Mouse (Mus musculus): ENCODE data around the gene Larp7. TPM values are rescaled to one million over a fixed set of nuclear protein-coding genes. Genes with fewer than 3 reads are reported as not detected.

Gene Larp7
- polyA plus RNA-seq, 1 experiment from 2014 or later: 20.5 TPM

DNA sequence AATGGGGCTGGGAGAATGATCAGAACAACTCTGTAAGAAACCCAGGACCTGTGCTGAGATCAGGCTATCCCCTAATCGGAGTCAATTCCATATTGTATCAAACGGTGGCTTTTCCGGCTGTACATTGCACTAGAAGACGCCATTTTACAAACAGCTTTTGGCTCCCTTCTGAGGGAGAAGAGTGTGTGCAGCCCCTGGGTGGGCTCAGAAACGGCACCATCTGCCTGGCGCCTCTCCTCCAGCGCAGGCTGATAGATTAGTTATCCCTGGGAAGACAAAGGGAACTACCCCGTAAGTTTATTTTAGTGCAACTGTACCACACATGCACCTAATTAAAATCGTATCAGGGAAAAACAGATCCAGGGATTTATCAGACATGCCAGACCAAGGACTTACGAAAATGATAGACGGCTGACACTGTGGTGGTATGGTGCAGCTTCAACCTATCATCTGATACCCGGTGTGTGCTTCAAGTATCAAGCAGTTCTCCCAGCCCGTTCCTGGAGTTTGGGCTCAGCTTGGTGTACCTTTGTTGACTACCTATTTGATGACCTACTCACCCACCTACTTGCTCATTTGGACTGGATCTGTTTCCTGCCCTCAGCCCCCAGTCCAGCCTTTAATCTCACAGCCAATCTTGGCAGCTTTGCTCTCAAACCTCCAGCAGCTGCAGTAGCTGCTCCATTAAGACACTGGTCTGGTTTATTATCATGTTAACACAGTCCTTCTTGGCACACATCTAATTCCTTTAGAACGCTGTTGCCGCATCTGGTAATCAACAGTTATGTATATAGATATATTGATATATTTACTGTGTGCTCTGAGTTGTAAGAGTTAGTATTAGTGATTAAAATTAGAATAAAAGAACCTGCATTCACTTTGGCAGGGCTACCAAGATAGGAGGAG lies 45.0 kb downstream of the Larp7 start:
- ATAC-seq: no peak
- Histone ChIP-seq H3K27me3 (replicated peaks; ENCODE audit: insufficient read depth, low read length) (no peaks in the 10 kb centered on the region), H3K4me1 (ENCODE audit: insufficient read depth, low read depth, low read length) (no peaks in the 10 kb centered on the region), H3K4me3 (ENCODE audit: low read depth, low read length) (no peak overlapping the region), H3K4me2 (replicated peaks; ENCODE audit: low read depth, low read length) (no peak overlapping the region), H3K36me3 (ENCODE audit: insufficient read depth, low read length) (no peaks in the 10 kb centered on the region), H3K9me3 (ENCODE audit: low read length) (no peaks in the 10 kb centered on the region), H3K9ac (replicated peaks; ENCODE audit: low read depth) (no peak overlapping the region), H3K27ac (ENCODE audit: low read length) (no peak overlapping the region)
- WGBS: 56% methylated on average over 15 of the region's 15 CpGs
- no peak for TF ChIP-seq CTCF (IDR thresholded peaks at IDR 0.05)
- no peak for TF ChIP-seq EP300 (IDR thresholded peaks at IDR 0.05)
- DNase-seq (ENCODE audit: low spot score): no peak

GRCm38 (mm10) chr3:127498742-127499400 lies 54.3 kb downstream of the Larp7 start, which contains the start of gene Ank2:
Ank2 (minus strand) TSS chr3:127499350.
- Histone ChIP-seq H3K4me2 (replicated peaks; ENCODE audit: low read depth, low read length) (peak within 1 kb of the TSS; percentile 86), H3K9ac (replicated peaks; ENCODE audit: low read depth) (0 out of 2 replicates have a peak within 1 kb of the TSS, but pooled peaks have one; percentile 19), H3K36me3 (ENCODE audit: insufficient read depth, low read length) (no peaks in the 10 kb centered on the region), H3K27ac (ENCODE audit: low read length) (no peak within 1 kb of the TSS), H3K4me1 (ENCODE audit: insufficient read depth, low read depth, low read length) (peaks cover 5% of the 10 kb centered on the region; the same call in 1 of the 2 replicates), H3K27me3 (replicated peaks; ENCODE audit: insufficient read depth, low read length) (peaks cover 21% of the 10 kb centered on the region), H3K4me3 (ENCODE audit: low read depth, low read length) (peak within 1 kb of the TSS; percentile 47), H3K9me3 (ENCODE audit: low read length) (no peaks in the 10 kb centered on the region)
- TF ChIP-seq CTCF (IDR thresholded peaks at IDR 0.05) (no peak), EP300 (IDR thresholded peaks at IDR 0.05) (no peak)
- ATAC-seq (peak; percentile 85), DNase-seq (ENCODE audit: low spot score) (peak; percentile 65)
- 1% methylated on average over 50 of the region's 62 CpGs for WGBS

DNA sequence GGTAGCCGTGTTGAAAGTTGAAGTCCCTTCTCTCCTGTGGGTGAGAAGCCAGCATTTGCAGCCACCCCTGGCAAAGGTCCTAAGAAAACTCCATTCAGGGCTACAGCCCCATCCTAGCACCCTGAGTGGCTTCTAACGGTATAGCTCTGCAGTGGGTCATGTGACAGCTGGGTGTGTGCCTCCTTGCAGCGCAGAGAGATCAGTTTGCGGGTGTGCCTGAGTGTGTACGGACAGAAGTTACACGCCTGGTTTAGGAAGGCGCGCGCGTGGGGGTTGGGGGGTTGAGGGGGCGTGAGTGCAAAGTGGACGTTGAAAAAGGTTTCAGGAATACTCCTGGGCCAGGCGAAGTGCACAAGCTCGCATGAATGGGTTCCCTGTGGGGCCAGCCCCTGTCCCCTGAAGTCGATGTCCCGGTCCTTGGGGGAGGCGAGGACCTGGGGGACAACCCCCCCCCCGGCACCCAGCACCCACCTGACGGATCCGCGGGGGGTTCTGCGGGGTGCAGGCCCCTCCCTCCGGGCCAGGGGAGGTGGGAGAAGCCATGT lies 54.9 kb downstream of the Larp7 start:
- WGBS: 1% methylated on average over 19 of the region's 23 CpGs
- Histone ChIP-seq H3K9me3 (ENCODE audit: low read length) (no peaks in the 10 kb centered on the region), H3K4me2 (replicated peaks; ENCODE audit: low read depth, low read length) (peak overlapping the region; percentile 86), H3K27ac (ENCODE audit: low read length) (no peak overlapping the region), H3K9ac (replicated peaks; ENCODE audit: low read depth) (0 out of 2 replicates have a peak overlapping the region, but pooled peaks have one; percentile 19), H3K4me3 (ENCODE audit: low read depth, low read length) (peak overlapping the region; percentile 47), H3K27me3 (replicated peaks; ENCODE audit: insufficient read depth, low read length) (peaks cover 21% of the 10 kb centered on the region), H3K36me3 (ENCODE audit: insufficient read depth, low read length) (no peaks in the 10 kb centered on the region), H3K4me1 (ENCODE audit: insufficient read depth, low read depth, low read length) (peaks cover 5% of the 10 kb centered on the region; the same call in 1 of the 2 replicates)
- DNase-seq (ENCODE audit: low spot score) (peak; percentile 11), ATAC-seq (peak; percentile 52)
- TF ChIP-seq CTCF (IDR thresholded peaks at IDR 0.05) (no peak), EP300 (IDR thresholded peaks at IDR 0.05) (no peak)

- WGBS: 80% methylated on average over 3 of the region's 3 CpGs
Measured at GRCm38 (mm10) chr3:127492663-127493062, 60.5 kb downstream of the Larp7 start.

GRCm38 (mm10) chr3:127487302-127487701 lies 65.8 kb downstream of the Larp7 start:
- H3K36me3 ChIP-seq (ENCODE audit: insufficient read depth, low read length): no peaks in the 10 kb centered on the region
- DNase-seq (ENCODE audit: low spot score) (no peak), ATAC-seq (no peak)
- no peak overlapping the region for H3K4me3 ChIP-seq (ENCODE audit: low read depth, low read length)
- H3K9me3 ChIP-seq (ENCODE audit: low read length): no peaks in the 10 kb centered on the region
- no peak overlapping the region for H3K9ac ChIP-seq (replicated peaks; ENCODE audit: low read depth)
- H3K4me1 ChIP-seq (ENCODE audit: insufficient read depth, low read depth, low read length): no peaks in the 10 kb centered on the region
- H3K27me3 ChIP-seq (replicated peaks; ENCODE audit: insufficient read depth, low read length): no peaks in the 10 kb centered on the region
- TF ChIP-seq EP300 (IDR thresholded peaks at IDR 0.05) (no peak), CTCF (IDR thresholded peaks at IDR 0.05) (no peak)
- H3K27ac ChIP-seq (ENCODE audit: low read length): no peak overlapping the region
- no peak overlapping the region for H3K4me2 ChIP-seq (replicated peaks; ENCODE audit: low read depth, low read length)
- WGBS: 77% methylated on average over 7 of the region's 7 CpGs

More at GRCm38 (mm10) chr3:127492663-127493062, 60.5 kb downstream of the Larp7 start:
- no peak overlapping the region for H3K4me2 ChIP-seq (replicated peaks; ENCODE audit: low read depth, low read length)
- peaks cover 3% of the 10 kb centered on the region; the same call in 1 of the 2 replicates for H3K27me3 ChIP-seq (replicated peaks; ENCODE audit: insufficient read depth, low read length)
- no peaks in the 10 kb centered on the region for H3K9me3 ChIP-seq (ENCODE audit: low read length)
- no peak overlapping the region for H3K27ac ChIP-seq (ENCODE audit: low read length)
- no peak for ATAC-seq
- DNase-seq (ENCODE audit: low spot score): no peak
- H3K9ac ChIP-seq (replicated peaks; ENCODE audit: low read depth): no peak overlapping the region
- no peaks in the 10 kb centered on the region for H3K4me1 ChIP-seq (ENCODE audit: insufficient read depth, low read depth, low read length)
- TF ChIP-seq EP300 (IDR thresholded peaks at IDR 0.05): no peak
- no peak for TF ChIP-seq CTCF (IDR thresholded peaks at IDR 0.05)
- H3K36me3 ChIP-seq (ENCODE audit: insufficient read depth, low read length): no peaks in the 10 kb centered on the region
- no peak overlapping the region for H3K4me3 ChIP-seq (ENCODE audit: low read depth, low read length)

MicroRNAs encoded within 50 kb of the gene (microRNA counts, 519-probe panel; counts per million panel counts)
- microRNA mmu-miR-302a (not detected), microRNA mmu-miR-302b (not detected), microRNA mmu-miR-302c (not detected), microRNA mmu-miR-302d (not detected), microRNA mmu-miR-367 (not detected)

Small RNA genes lying within 50 kb of the gene (microRNA-seq; reads per million reads assigned to microRNA genes)
- gene Mir302a: not detected
- gene Mir302b: not detected
- gene Mir302c: not detected
- gene Mir302d: 0.73 reads per million
- not detected for gene Mir367

Other genes starting within 250 kb of the Larp7 start
- gene Ank2, start 54.0 kb downstream of the Larp7 start, polyA plus RNA-seq (2015; fragmentation: Nextera tagmentation; extraction: Ambion mirVana): 3.9 and 4.4 TPM in 2 replicates
- gene Zgrf1, start 140 bp upstream of the Larp7 start, polyA plus RNA-seq (2015; fragmentation: Nextera tagmentation; extraction: Ambion mirVana): 1.0 and 1.1 TPM in 2 replicates
- not detected in 2 replicates for gene Neurog2, start 79.8 kb upstream of the Larp7 start, polyA plus RNA-seq (2015; fragmentation: Nextera tagmentation; extraction: Ambion mirVana)
- gene Alpk1, start 227.2 kb upstream of the Larp7 start, polyA plus RNA-seq (2015; fragmentation: Nextera tagmentation; extraction: Ambion mirVana): 0.76 and 0.82 TPM in 2 replicates
- 6.3 and 7.1 TPM in 2 replicates for gene Tifa, start 236.5 kb upstream of the Larp7 start, polyA plus RNA-seq (2015; fragmentation: Nextera tagmentation; extraction: Ambion mirVana)